Mouse (Mus musculus): ENCODE measurements around the gene Pif1. TPM values are rescaled to one million over a fixed set of nuclear protein-coding genes. Genes with fewer than 3 reads are reported as not detected.

The Pif1 gene
- polyA plus RNA-seq, 1 experiment from 2014 or later: 1.9 TPM

- no peak overlapping the region for H3K4me2 ChIP-seq (replicated peaks)
- no peak overlapping the region for H3K9ac ChIP-seq
- no peak overlapping the region for H3K27ac ChIP-seq
- WGBS: 44% methylated on average over 4 of the region's 4 CpGs
- H3K9me3 ChIP-seq (ENCODE audit: control insufficient read depth, low read length): no peaks in the 10 kb centered on the region
- H3K4me3 ChIP-seq (replicated peaks; ENCODE audit: low read length): no peak overlapping the region
- DNase-seq (ENCODE audit: low spot score) (no peak), ATAC-seq (ENCODE audit: low FRiP score) (no peak)
- H3K27me3 ChIP-seq (ENCODE audit: control insufficient read depth, insufficient read depth, low read length): no peaks in the 10 kb centered on the region
- H3K36me3 ChIP-seq (replicated peaks; ENCODE audit: control insufficient read depth, insufficient read depth): no peaks in the 10 kb centered on the region
- peaks cover 9% of the 10 kb centered on the region; the same call in 1 of the 2 replicates for H3K4me1 ChIP-seq (replicated peaks; ENCODE audit: control insufficient read depth, insufficient read depth, low read length)
These were observed 39.1 kb upstream of the Pif1 start for GRCm38 (mm10) chr9:65547844-65548243.

GRCm38 (mm10) chr9:65548311-65548710, 38.6 kb upstream of the Pif1 start:
- DNase-seq (ENCODE audit: low spot score) (peak; percentile 46), ATAC-seq (ENCODE audit: low FRiP score) (no peak)
- 48% methylated on average over 8 of the region's 8 CpGs for WGBS
- no peaks in the 10 kb centered on the region for H3K36me3 ChIP-seq (replicated peaks; ENCODE audit: control insufficient read depth, insufficient read depth)
- peaks cover 9% of the 10 kb centered on the region; the same call in 1 of the 2 replicates for H3K4me1 ChIP-seq (replicated peaks; ENCODE audit: control insufficient read depth, insufficient read depth, low read length)
- H3K4me2 ChIP-seq (replicated peaks): no peak overlapping the region
- H3K4me3 ChIP-seq (replicated peaks; ENCODE audit: low read length): no peak overlapping the region
- H3K9me3 ChIP-seq (ENCODE audit: control insufficient read depth, low read length): no peaks in the 10 kb centered on the region
- no peaks in the 10 kb centered on the region for H3K27me3 ChIP-seq (ENCODE audit: control insufficient read depth, insufficient read depth, low read length)
- H3K9ac ChIP-seq: no peak overlapping the region
- H3K27ac ChIP-seq: no peak overlapping the region

GRCm38 (mm10) chr9:65549139-65549538, 37.8 kb upstream of the Pif1 start:
- ATAC-seq (ENCODE audit: low FRiP score): no peak
- H3K4me3 ChIP-seq (replicated peaks; ENCODE audit: low read length): no peak overlapping the region
- no peak overlapping the region for H3K4me2 ChIP-seq (replicated peaks)
- WGBS: 79% methylated on average over 3 of the region's 3 CpGs
- no peak overlapping the region for H3K27ac ChIP-seq
- H3K4me1 ChIP-seq (replicated peaks; ENCODE audit: control insufficient read depth, insufficient read depth, low read length): peaks cover 9% of the 10 kb centered on the region; the same call in 1 of the 2 replicates
- no peaks in the 10 kb centered on the region for H3K36me3 ChIP-seq (replicated peaks; ENCODE audit: control insufficient read depth, insufficient read depth)
- DNase-seq (ENCODE audit: low spot score): no peak
- no peaks in the 10 kb centered on the region for H3K9me3 ChIP-seq (ENCODE audit: control insufficient read depth, low read length)
- no peaks in the 10 kb centered on the region for H3K27me3 ChIP-seq (ENCODE audit: control insufficient read depth, insufficient read depth, low read length)
- no peak overlapping the region for H3K9ac ChIP-seq

DNA sequence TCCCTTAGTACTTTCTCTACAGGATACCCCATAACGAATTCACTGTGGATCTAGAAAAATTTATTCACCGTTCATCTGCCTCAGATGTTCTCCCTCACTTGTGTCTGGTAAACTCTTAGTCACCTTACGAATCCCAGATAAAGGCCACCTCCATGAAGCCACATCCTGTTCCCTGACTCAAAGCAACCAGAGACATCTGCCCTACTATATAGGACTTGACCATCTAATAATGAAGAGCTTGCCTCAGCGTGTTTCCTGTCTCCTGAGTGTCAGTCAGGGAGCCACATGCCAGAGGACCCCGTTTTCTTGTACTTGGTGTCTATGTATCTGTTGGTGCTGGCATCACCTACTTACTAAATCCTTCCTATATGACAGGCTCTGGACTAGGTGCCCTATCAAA, 37.3 kb upstream of the Pif1 start:
- no peak overlapping the region for H3K4me2 ChIP-seq (replicated peaks)
- ATAC-seq (ENCODE audit: low FRiP score) (no peak), DNase-seq (ENCODE audit: low spot score) (no peak)
- WGBS: 88% methylated on average over 5 of the region's 5 CpGs
- H3K27me3 ChIP-seq (ENCODE audit: control insufficient read depth, insufficient read depth, low read length): no peaks in the 10 kb centered on the region
- peaks cover 10% of the 10 kb centered on the region; the same call in 1 of the 2 replicates for H3K4me1 ChIP-seq (replicated peaks; ENCODE audit: control insufficient read depth, insufficient read depth, low read length)
- no peak overlapping the region for H3K4me3 ChIP-seq (replicated peaks; ENCODE audit: low read length)
- H3K9ac ChIP-seq: no peak overlapping the region
- no peaks in the 10 kb centered on the region for H3K36me3 ChIP-seq (replicated peaks; ENCODE audit: control insufficient read depth, insufficient read depth)
- H3K9me3 ChIP-seq (ENCODE audit: control insufficient read depth, low read length): no peaks in the 10 kb centered on the region
- no peak overlapping the region for H3K27ac ChIP-seq

DNA sequence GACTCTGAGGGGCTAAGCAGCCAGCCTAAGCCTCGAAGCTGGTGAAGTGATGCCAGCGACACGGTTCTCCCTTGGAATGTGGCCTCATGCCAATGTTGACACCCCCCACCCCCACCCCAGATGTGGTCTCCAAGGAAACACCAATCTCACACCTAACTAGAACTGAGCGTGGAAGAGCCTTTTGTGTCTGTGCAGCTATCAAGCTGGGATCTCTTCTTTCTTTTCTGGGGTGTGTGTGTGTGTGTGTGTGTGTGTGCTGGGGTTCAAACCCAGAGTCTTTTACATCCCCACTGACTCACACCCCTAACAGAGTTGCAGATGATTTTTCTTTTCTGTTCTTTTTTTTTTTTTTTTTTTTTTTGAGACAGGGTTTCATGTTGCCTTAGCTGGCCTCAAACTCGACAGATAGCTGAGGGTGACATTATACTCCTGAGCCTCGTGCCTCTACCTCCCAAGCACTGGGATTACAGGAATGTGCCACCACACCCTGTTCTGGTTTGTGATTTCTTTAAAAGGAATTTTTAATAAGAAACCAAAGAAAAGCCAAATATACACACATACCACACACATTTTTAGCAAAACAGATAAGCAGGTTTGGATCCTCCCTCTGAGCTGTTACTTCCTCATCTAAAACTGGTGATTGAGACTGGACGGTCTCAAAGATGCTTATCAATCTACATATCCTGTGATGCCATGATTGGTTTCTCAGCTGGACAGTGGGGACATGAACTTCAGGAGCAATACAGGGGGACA, 36.7 kb upstream of the Pif1 start:
- Histone ChIP-seq H3K9me3 (ENCODE audit: control insufficient read depth, low read length) (no peaks in the 10 kb centered on the region), H3K27ac (no peak overlapping the region), H3K4me1 (replicated peaks; ENCODE audit: control insufficient read depth, insufficient read depth, low read length) (peaks cover 16% of the 10 kb centered on the region; the same call in 1 of the 2 replicates), H3K4me2 (replicated peaks) (no peak overlapping the region), H3K36me3 (replicated peaks; ENCODE audit: control insufficient read depth, insufficient read depth) (no peaks in the 10 kb centered on the region), H3K27me3 (ENCODE audit: control insufficient read depth, insufficient read depth, low read length) (no peaks in the 10 kb centered on the region), H3K4me3 (replicated peaks; ENCODE audit: low read length) (no peak overlapping the region), H3K9ac (no peak overlapping the region)
- no peak for ATAC-seq (ENCODE audit: low FRiP score)
- DNase-seq (ENCODE audit: low spot score): no peak
- WGBS: 34% methylated on average over 7 of the region's 7 CpGs

GRCm38 (mm10) chr9:65551035-65551434, 35.9 kb upstream of the Pif1 start:
- 42% methylated on average over 5 of the region's 5 CpGs for WGBS
- H3K4me1 ChIP-seq (replicated peaks; ENCODE audit: control insufficient read depth, insufficient read depth, low read length): peaks cover 17% of the 10 kb centered on the region; the same call in 1 of the 2 replicates
- no peak overlapping the region for H3K4me3 ChIP-seq (replicated peaks; ENCODE audit: low read length)
- DNase-seq (ENCODE audit: low spot score) (no peak), ATAC-seq (ENCODE audit: low FRiP score) (no peak)
- no peaks in the 10 kb centered on the region; the same call in 1 of the 2 replicates for H3K36me3 ChIP-seq (replicated peaks; ENCODE audit: control insufficient read depth, insufficient read depth)
- no peaks in the 10 kb centered on the region for H3K27me3 ChIP-seq (ENCODE audit: control insufficient read depth, insufficient read depth, low read length)
- H3K9ac ChIP-seq: no peak overlapping the region
- no peak overlapping the region for H3K27ac ChIP-seq
- H3K9me3 ChIP-seq (ENCODE audit: control insufficient read depth, low read length): no peaks in the 10 kb centered on the region
- H3K4me2 ChIP-seq (replicated peaks): no peak overlapping the region

- no peaks in the 10 kb centered on the region for H3K9me3 ChIP-seq (ENCODE audit: control insufficient read depth, low read length)
- H3K4me1 ChIP-seq (replicated peaks; ENCODE audit: control insufficient read depth, insufficient read depth, low read length): peaks cover 14% of the 10 kb centered on the region; the same call in 1 of the 2 replicates
- DNase-seq (ENCODE audit: low spot score): no peak
- no peaks in the 10 kb centered on the region; the same call in 1 of the 2 replicates for H3K36me3 ChIP-seq (replicated peaks; ENCODE audit: control insufficient read depth, insufficient read depth)
- H3K27me3 ChIP-seq (ENCODE audit: control insufficient read depth, insufficient read depth, low read length): no peaks in the 10 kb centered on the region
- H3K9ac ChIP-seq: no peak overlapping the region
- no peak overlapping the region for H3K4me2 ChIP-seq (replicated peaks)
- no peak overlapping the region for H3K27ac ChIP-seq
- no peak overlapping the region for H3K4me3 ChIP-seq (replicated peaks; ENCODE audit: low read length)
- WGBS: 92% methylated on average over 5 of the region's 5 CpGs
- no peak for ATAC-seq (ENCODE audit: low FRiP score)
These were observed 34.8 kb upstream of the Pif1 start for GRCm38 (mm10) chr9:65552141-65552540.

GRCm38 (mm10) chr9:65552711-65553110, 34.2 kb upstream of the Pif1 start:
- H3K36me3 ChIP-seq (replicated peaks; ENCODE audit: control insufficient read depth, insufficient read depth): no peaks in the 10 kb centered on the region; the same call in 1 of the 2 replicates
- H3K27ac ChIP-seq: no peak overlapping the region
- DNase-seq (ENCODE audit: low spot score) (no peak), ATAC-seq (ENCODE audit: low FRiP score) (no peak)
- H3K4me3 ChIP-seq (replicated peaks; ENCODE audit: low read length): no peak overlapping the region
- no peaks in the 10 kb centered on the region for H3K27me3 ChIP-seq (ENCODE audit: control insufficient read depth, insufficient read depth, low read length)
- no peak overlapping the region for H3K9ac ChIP-seq
- no peaks in the 10 kb centered on the region for H3K9me3 ChIP-seq (ENCODE audit: control insufficient read depth, low read length)
- WGBS: 100% methylated on average over 2 of the region's 2 CpGs
- H3K4me1 ChIP-seq (replicated peaks; ENCODE audit: control insufficient read depth, insufficient read depth, low read length): peaks cover 12% of the 10 kb centered on the region; the same call in 1 of the 2 replicates
- no peak overlapping the region for H3K4me2 ChIP-seq (replicated peaks)

GRCm38 (mm10) chr9:65555001-65555405, 32.0 kb upstream of the Pif1 start:
- Histone ChIP-seq H3K27ac (no peak overlapping the region), H3K9me3 (ENCODE audit: control insufficient read depth, low read length) (no peaks in the 10 kb centered on the region), H3K4me1 (replicated peaks; ENCODE audit: control insufficient read depth, insufficient read depth, low read length) (peaks cover 9% of the 10 kb centered on the region; the same call in 1 of the 2 replicates), H3K36me3 (replicated peaks; ENCODE audit: control insufficient read depth, insufficient read depth) (no peaks in the 10 kb centered on the region; the same call in 1 of the 2 replicates), H3K4me3 (replicated peaks; ENCODE audit: low read length) (no peak overlapping the region), H3K9ac (no peak overlapping the region), H3K4me2 (replicated peaks) (no peak overlapping the region), H3K27me3 (ENCODE audit: control insufficient read depth, insufficient read depth, low read length) (no peaks in the 10 kb centered on the region)
- ATAC-seq (ENCODE audit: low FRiP score) (no peak), DNase-seq (ENCODE audit: low spot score) (no peak)
- WGBS: 17% methylated on average over 5 of the region's 5 CpGs

Data from hindbrain, embryonic 14.5 days (tissue).